Mouse (Mus musculus) liver, embryonic 16.5 days (tissue): ENCODE results near the gene Artn. TPM values are rescaled to one million over a fixed set of nuclear protein-coding genes. Genes with fewer than 3 reads are reported as not detected.

ENCODE experiments used
- ATAC-seq: fragments of 200-750 bp; cut with Nextera tagmentation; 2 replicates; pipeline ENCODE4 v1.8.0; 2017; ENCODE audit warnings: low read depth, mild to moderate bottlenecking, moderate number of reproducible peaks, moderate library complexity
- H3K27ac ChIP-seq: fragments of 300-500 bp; sonication (generic); 2 replicates; pipeline ENCODE4 v1.5.1; 2014; ENCODE audit warnings: mild to moderate bottlenecking, low read length
- H3K27me3 ChIP-seq: fragments of 300-500 bp; sonication (generic); 2 replicates; pipeline ENCODE4 v1.6.1; 2014; ENCODE audit warnings: low read depth, low read length, mixed read lengths; ENCODE audit not compliant: control insufficient read depth, insufficient read depth
- H3K36me3 ChIP-seq: fragments of 300-500 bp; sonication (generic); 2 replicates; pipeline ENCODE4 v1.6.1; 2014; ENCODE audit warnings: mild to moderate bottlenecking; ENCODE audit not compliant: control insufficient read depth, insufficient read depth
- H3K4me1 ChIP-seq: fragments of 300-500 bp; sonication (generic); 2 replicates; pipeline ENCODE4 v1.6.1; 2014; ENCODE audit warnings: low read depth, low read length, mixed read lengths; ENCODE audit not compliant: control insufficient read depth
- H3K4me2 ChIP-seq: fragments of 300-500 bp; sonication (generic); 2 replicates; pipeline ENCODE4 v1.6.1; 2014; ENCODE audit warnings: low read depth, low read length, mixed read lengths
- H3K4me3 ChIP-seq: fragments of 300-500 bp; sonication (generic); 2 replicates; pipeline ENCODE4 v1.5.1; 2014; ENCODE audit warnings: low read depth, mild to moderate bottlenecking, low read length
- H3K9ac ChIP-seq: fragments of 300-500 bp; sonication (generic); 2 replicates; pipeline ENCODE4 v1.6.1; 2014; ENCODE audit warnings: low read depth, low read length
- H3K9me3 ChIP-seq: fragments of 300-500 bp; sonication (generic); replicated peaks from 2 replicates; pipeline ENCODE4 v1.6.1; 2016; ENCODE audit warnings: low read length; ENCODE audit not compliant: control insufficient read depth
- WGBS: fragments of 180-500 bp; shearing (Covaris S2); extraction: QIAGEN DNeasy Blood & Tissue Kit; methylation state at CpG from one replicate; pipeline ENCODE4 v1.1.7; 2014; ENCODE audit not compliant: insufficient replicate concordance; 5-methylcytosine and 5-hydroxymethylcytosine counted together
- polyA plus RNA-seq: library from polyadenylated mRNA; unstranded; fragments of >200 nt; fragmentation: Nextera tagmentation; extraction: Ambion mirVana; gene quantifications from 2 replicates; pipeline ENCODE4 v1.2.1, GENCODE M21; 2015

Artn gene
- 2.2 and 2.3 TPM in 2 replicates for polyA plus RNA-seq

GRCm38 (mm10) chr4:117929391-117929881 lies at the start of gene Artn:
TSS of gene Artn (minus strand) at chr4:117929763.
- peaks cover 60% of the 10 kb centered on the region for H3K27me3 ChIP-seq
- H3K4me2 ChIP-seq: peak within 1 kb of the TSS; percentile 74
- peak within 1 kb of the TSS; percentile 64 for H3K27ac ChIP-seq
- peak within 1 kb of the TSS; percentile 60 for H3K9ac ChIP-seq
- no peaks in the 10 kb centered on the region for H3K9me3 ChIP-seq
- H3K4me1 ChIP-seq: peaks cover 35% of the 10 kb centered on the region
- H3K4me3 ChIP-seq: peak within 1 kb of the TSS; percentile 44
- 4% methylated on average over 33 of the region's 33 CpGs for WGBS
- peak; percentile 4; the same call in 1 of the 2 replicates for ATAC-seq
- H3K36me3 ChIP-seq: no peaks in the 10 kb centered on the region

DNA sequence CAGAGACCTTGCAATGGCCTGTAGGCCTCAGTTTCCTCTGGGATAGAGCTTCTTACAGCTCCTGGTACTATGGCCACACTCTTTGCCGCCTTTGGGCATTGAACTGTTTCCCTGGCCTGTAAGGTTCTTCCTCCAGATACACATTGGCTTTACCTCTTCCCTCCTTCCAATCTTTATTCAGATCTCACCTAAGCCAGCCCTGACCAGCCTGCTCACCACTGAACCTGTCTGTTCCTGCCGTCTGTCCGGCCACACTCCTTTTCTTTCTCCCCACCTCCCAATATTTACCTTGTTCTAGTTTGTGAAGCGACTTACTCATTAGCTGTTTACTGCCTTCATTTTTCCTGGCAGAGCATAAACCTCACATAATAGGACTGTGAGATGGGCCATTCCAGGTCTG lies 49.6 kb upstream of the Artn start:
- no peaks in the 10 kb centered on the region for H3K36me3 ChIP-seq
- WGBS: 67% methylated on average over 4 of the region's 4 CpGs
- no peak overlapping the region for H3K9ac ChIP-seq
- ATAC-seq: no peak
- H3K4me3 ChIP-seq: no peak overlapping the region
- no peak overlapping the region for H3K27ac ChIP-seq
- no peaks in the 10 kb centered on the region for H3K4me1 ChIP-seq
- no peaks in the 10 kb centered on the region for H3K9me3 ChIP-seq
- H3K4me2 ChIP-seq: no peak overlapping the region
- no peaks in the 10 kb centered on the region for H3K27me3 ChIP-seq

- H3K27me3 ChIP-seq: no peaks in the 10 kb centered on the region
- no peak for ATAC-seq
- WGBS: 76% methylated on average over 9 of the region's 9 CpGs
- H3K4me3 ChIP-seq: no peak overlapping the region
- no peaks in the 10 kb centered on the region for H3K4me1 ChIP-seq
- no peak overlapping the region for H3K27ac ChIP-seq
- no peak overlapping the region for H3K9ac ChIP-seq
- no peaks in the 10 kb centered on the region for H3K36me3 ChIP-seq
- H3K9me3 ChIP-seq: no peaks in the 10 kb centered on the region
- no peak overlapping the region for H3K4me2 ChIP-seq
Measured at GRCm38 (mm10) chr4:117978282-117978681, 48.7 kb upstream of the Artn start.

DNA sequence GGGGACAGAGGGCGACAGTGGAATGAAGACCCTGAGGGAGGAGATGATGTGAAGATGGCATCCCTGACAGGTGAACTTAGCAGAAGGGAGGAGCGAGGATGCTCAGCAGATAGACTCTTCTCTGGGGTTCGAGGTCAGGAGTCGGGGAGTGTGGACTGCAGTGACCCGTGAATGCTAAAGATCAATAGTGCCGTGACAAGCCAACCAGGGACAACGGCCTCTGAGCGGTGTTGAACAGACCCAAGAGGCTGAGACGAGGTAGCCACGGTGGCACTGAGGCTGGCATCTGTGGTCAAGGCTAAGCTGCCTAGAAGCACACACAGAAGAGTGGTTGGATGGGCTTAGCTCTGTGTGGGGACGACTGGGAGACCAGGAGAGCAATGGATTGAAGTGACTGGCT lies 48.3 kb upstream of the Artn start:
- no peaks in the 10 kb centered on the region for H3K9me3 ChIP-seq
- WGBS: 78% methylated on average over 11 of the region's 11 CpGs
- no peak overlapping the region for H3K4me2 ChIP-seq
- H3K27me3 ChIP-seq: no peaks in the 10 kb centered on the region
- ATAC-seq: 0 out of 2 replicates have a peak, but pooled peaks have one; percentile 11
- no peaks in the 10 kb centered on the region; the same call in 1 of the 2 replicates for H3K4me1 ChIP-seq
- no peak overlapping the region for H3K27ac ChIP-seq
- no peak overlapping the region for H3K9ac ChIP-seq
- no peak overlapping the region for H3K4me3 ChIP-seq
- H3K36me3 ChIP-seq: no peaks in the 10 kb centered on the region

GRCm38 (mm10) chr4:117977371-117977770 lies 47.8 kb upstream of the Artn start:
- H3K9ac ChIP-seq: no peak overlapping the region
- H3K4me1 ChIP-seq: no peaks in the 10 kb centered on the region; the same call in 1 of the 2 replicates
- H3K27ac ChIP-seq: no peak overlapping the region
- WGBS: 75% methylated on average over 9 of the region's 9 CpGs
- H3K4me2 ChIP-seq: no peak overlapping the region
- no peak overlapping the region for H3K4me3 ChIP-seq
- no peaks in the 10 kb centered on the region for H3K27me3 ChIP-seq
- ATAC-seq: peak; percentile 13; the same call in 1 of the 2 replicates
- no peaks in the 10 kb centered on the region for H3K9me3 ChIP-seq
- H3K36me3 ChIP-seq: no peaks in the 10 kb centered on the region

GRCm38 (mm10) chr4:117975820-117976219 lies 46.3 kb upstream of the Artn start:
- Histone ChIP-seq H3K4me3 (no peak overlapping the region), H3K27ac (no peak overlapping the region), H3K9ac (no peak overlapping the region), H3K36me3 (no peaks in the 10 kb centered on the region), H3K9me3 (no peaks in the 10 kb centered on the region), H3K27me3 (no peaks in the 10 kb centered on the region), H3K4me2 (no peak overlapping the region), H3K4me1 (no peaks in the 10 kb centered on the region; the same call in 1 of the 2 replicates)
- 61% methylated on average over 1 of the region's 1 CpGs for WGBS
- ATAC-seq: no peak

- no peak for ATAC-seq
- no peaks in the 10 kb centered on the region for H3K9me3 ChIP-seq
- H3K27ac ChIP-seq: no peak overlapping the region
- H3K4me3 ChIP-seq: no peak overlapping the region
- H3K4me1 ChIP-seq: no peaks in the 10 kb centered on the region; the same call in 1 of the 2 replicates
- H3K36me3 ChIP-seq: no peaks in the 10 kb centered on the region
- no peaks in the 10 kb centered on the region for H3K27me3 ChIP-seq
- H3K4me2 ChIP-seq: no peak overlapping the region
- H3K9ac ChIP-seq: no peak overlapping the region
- 63% methylated on average over 5 of the region's 5 CpGs for WGBS
Measured at GRCm38 (mm10) chr4:117974719-117975118, 45.2 kb upstream of the Artn start.

DNA sequence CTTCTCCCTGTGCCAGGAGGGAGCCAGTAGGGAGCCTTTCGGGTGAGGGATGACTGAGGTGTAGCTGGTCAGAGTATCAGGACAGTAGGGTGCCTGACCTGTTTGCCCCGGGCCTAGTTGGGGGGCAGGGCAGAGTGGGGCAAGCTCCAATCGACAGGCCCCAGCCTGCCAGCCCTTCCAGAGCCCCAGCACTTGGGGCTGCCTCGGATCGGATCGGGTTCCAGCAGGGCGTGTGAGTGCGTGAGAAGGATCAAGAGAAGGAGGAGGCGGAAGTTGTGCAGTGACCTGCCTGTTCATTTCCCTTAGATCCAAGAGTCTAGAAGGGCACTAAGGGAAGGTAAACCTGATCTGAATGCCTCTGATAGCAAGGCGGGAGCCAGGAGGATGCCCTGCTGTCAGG lies 43.4 kb upstream of the Artn start:
- H3K9ac ChIP-seq: no peak overlapping the region
- H3K36me3 ChIP-seq: no peaks in the 10 kb centered on the region
- H3K27ac ChIP-seq: no peak overlapping the region
- ATAC-seq: no peak
- no peak overlapping the region for H3K4me3 ChIP-seq
- no peak overlapping the region for H3K4me2 ChIP-seq
- H3K27me3 ChIP-seq: no peaks in the 10 kb centered on the region
- no peaks in the 10 kb centered on the region; the same call in 1 of the 2 replicates for H3K4me1 ChIP-seq
- 57% methylated on average over 10 of the region's 10 CpGs for WGBS
- H3K9me3 ChIP-seq: no peaks in the 10 kb centered on the region

DNA sequence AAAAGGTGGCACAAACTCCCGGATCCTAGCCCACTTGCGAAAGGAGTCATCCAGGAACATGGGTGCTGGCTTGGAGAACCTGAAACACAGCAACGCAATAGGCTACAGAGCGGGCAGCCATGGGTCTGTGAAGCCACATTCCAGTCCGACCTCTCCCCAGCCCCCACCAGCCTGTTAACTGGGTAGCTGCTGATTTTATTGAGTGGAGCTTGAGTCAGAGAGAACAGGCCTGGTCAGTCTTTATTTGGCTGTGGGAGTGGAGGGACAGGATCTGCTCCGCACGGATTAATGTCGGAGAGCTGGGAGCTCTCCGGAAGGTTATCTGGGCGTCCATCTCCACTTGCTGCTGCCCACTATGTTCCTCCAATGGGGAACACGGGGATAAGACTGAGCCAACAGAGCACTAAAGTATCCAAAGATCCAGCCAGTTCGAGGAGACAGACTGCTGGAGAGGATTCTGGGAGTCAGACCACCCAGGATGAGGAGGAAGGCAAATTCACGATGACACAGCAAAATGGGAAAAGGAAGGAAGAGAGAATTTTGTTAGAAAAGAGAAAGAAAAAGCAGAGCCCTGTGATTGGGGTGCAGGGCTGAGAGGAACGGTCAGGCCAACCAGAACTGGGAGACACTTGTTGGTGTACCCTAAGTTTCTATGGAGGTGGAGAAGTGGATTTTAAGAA lies 34.9 kb upstream of the Artn start:
- H3K9me3 ChIP-seq: no peaks in the 10 kb centered on the region
- no peaks in the 10 kb centered on the region for H3K36me3 ChIP-seq
- H3K27ac ChIP-seq: no peak overlapping the region
- no peaks in the 10 kb centered on the region for H3K4me1 ChIP-seq
- H3K4me2 ChIP-seq: no peak overlapping the region
- no peaks in the 10 kb centered on the region for H3K27me3 ChIP-seq
- ATAC-seq: no peak
- H3K9ac ChIP-seq: no peak overlapping the region
- H3K4me3 ChIP-seq: no peak overlapping the region
- WGBS: 69% methylated on average over 14 of the region's 14 CpGs
